Mouse (Mus musculus) intestine, embryonic 15.5 days (tissue): ENCODE measurements at regions not wholly inside any gene's neighbourhood (a gene's known extent, or its start where the extent isn't known, plus 50 kb on each side); places are given as distances from the start of the nearest gene placed in this dataset.

Experiments used
- ATAC-seq: fragments of 200-750 bp; cut with Nextera tagmentation; 2 replicates; pipeline ENCODE4 v1.8.0; 2017; ENCODE audit warnings: moderate TSS enrichment, moderate library complexity
- H3K27ac ChIP-seq: fragments of 300-500 bp; sonication (generic); 2 replicates; pipeline ENCODE4 v1.5.1; 2015; ENCODE audit warnings: mild to moderate bottlenecking, inconsistent platforms
- H3K27me3 ChIP-seq: fragments of 300-500 bp; sonication (generic); replicated peaks from 2 replicates; pipeline ENCODE4 v1.6.1; 2015; ENCODE audit warnings: inconsistent platforms
- H3K36me3 ChIP-seq: fragments of 300-500 bp; sonication (generic); 2 replicates; pipeline ENCODE4 v1.6.1; 2015; ENCODE audit warnings: inconsistent platforms
- H3K4me1 ChIP-seq: fragments of 300-500 bp; sonication (generic); replicated peaks from 2 replicates; pipeline ENCODE4 v1.6.1; 2015; ENCODE audit warnings: inconsistent platforms
- H3K4me2 ChIP-seq: fragments of 300-500 bp; sonication (generic); replicated peaks from 2 replicates; pipeline ENCODE4 v1.6.1; 2015; ENCODE audit warnings: mild to moderate bottlenecking, inconsistent platforms
- H3K4me3 ChIP-seq: fragments of 300-500 bp; sonication (generic); replicated peaks from 2 replicates; pipeline ENCODE4 v1.5.1; 2015; ENCODE audit warnings: inconsistent platforms
- H3K9ac ChIP-seq: fragments of 300-500 bp; sonication (generic); 2 replicates; pipeline ENCODE4 v1.6.1; 2015; ENCODE audit warnings: inconsistent platforms
- H3K9me3 ChIP-seq: fragments of 300-500 bp; sonication (generic); 2 replicates; pipeline ENCODE4 v1.6.1; 2016; ENCODE audit warnings: inconsistent platforms
- WGBS: fragments of 180-500 bp; shearing (Covaris S2); methylation state at CpG from one replicate; pipeline ENCODE4 v1.1.7; 2015; 5-methylcytosine and 5-hydroxymethylcytosine counted together

DNA sequence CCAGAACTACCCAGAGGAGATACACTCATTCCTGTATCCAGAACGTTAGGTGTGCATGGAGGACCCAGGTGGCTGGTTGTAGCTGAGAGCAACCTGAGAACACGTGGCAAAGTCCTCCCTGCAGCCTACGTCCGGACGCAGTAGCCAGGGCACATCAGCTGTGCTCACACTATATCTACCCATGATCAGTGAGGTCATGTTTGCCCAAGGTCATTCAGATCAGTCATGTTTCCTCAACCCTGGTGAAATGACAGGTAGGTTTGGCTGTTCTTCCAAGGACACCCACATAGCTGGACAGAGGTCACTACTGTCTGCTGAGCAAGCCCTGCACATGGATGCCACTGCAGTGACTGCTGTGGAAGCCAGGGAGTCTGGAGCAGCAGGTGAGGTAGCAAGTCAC is 109.8 kb upstream of the Irf2bp2 start:
- Histone ChIP-seq H3K9ac (no peak overlapping the region), H3K4me1 (peaks cover 13% of the 10 kb centered on the region), H3K9me3 (no peaks in the 10 kb centered on the region), H3K4me2 (no peak overlapping the region), H3K4me3 (no peak overlapping the region), H3K27me3 (no peaks in the 10 kb centered on the region), H3K36me3 (no peaks in the 10 kb centered on the region), H3K27ac (no peak overlapping the region)
- no peak for ATAC-seq
- 79% methylated on average over 5 of the region's 5 CpGs for WGBS

DNA sequence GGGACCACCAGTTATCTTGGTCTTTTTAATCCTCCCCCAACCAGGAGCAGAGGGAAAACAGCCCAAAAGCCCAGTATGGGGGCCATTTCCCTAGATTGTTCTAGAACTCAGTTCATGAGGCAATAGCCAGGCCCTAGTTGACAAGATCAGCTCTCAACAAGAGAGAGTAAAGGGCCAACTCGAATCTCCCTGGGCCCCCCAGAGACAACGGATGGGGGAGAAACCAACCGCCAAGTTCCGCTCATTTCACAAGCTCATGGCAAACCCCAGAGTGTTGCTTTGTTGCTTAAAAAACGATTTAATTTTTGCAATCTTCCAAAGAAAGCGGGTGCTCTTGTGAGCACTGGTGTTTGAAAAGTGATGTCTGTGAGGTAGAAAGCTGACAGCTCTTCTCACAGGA is 108.5 kb upstream of the Irf2bp2 start:
- no peaks in the 10 kb centered on the region for H3K27me3 ChIP-seq
- peaks cover 15% of the 10 kb centered on the region for H3K4me1 ChIP-seq
- H3K9me3 ChIP-seq, result no peaks in the 10 kb centered on the region
- H3K27ac ChIP-seq, result no peak overlapping the region
- H3K4me3 ChIP-seq, result no peak overlapping the region
- H3K36me3 ChIP-seq, result no peaks in the 10 kb centered on the region
- WGBS, result 86% methylated on average over 6 of the region's 6 CpGs
- ATAC-seq, result no peak
- no peak overlapping the region for H3K9ac ChIP-seq
- H3K4me2 ChIP-seq, result no peak overlapping the region

DNA sequence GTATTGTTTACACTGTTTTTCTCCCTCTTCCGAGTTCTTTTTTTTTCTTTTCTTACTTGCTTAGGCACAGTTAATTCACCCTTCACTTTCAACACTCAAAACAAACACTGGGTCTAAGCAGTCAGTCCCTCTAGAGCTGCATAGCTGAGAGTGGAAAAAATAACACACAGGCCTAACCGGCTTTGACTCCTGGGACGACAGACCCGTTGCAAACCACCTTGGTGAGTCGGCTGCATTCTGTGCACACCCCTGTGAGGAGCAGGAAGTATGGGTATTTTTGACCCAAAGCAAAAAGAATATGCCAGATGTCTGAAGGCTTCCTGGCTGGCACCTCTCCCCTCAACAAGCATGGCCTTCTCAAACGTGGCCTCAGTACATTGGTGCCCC is 105.6 kb upstream of the Irf2bp2 start:
- 13% methylated on average over 6 of the region's 6 CpGs for WGBS
- Histone ChIP-seq H3K4me3 (no peak overlapping the region), H3K4me2 (no peak overlapping the region), H3K4me1 (peaks cover 13% of the 10 kb centered on the region), H3K27ac (peak overlapping the region; percentile 38; the same call in 1 of the 2 replicates), H3K27me3 (no peaks in the 10 kb centered on the region), H3K9me3 (no peaks in the 10 kb centered on the region), H3K36me3 (no peaks in the 10 kb centered on the region), H3K9ac (no peak overlapping the region)
- ATAC-seq, result peak; percentile 31; the same call in 1 of the 2 replicates

DNA sequence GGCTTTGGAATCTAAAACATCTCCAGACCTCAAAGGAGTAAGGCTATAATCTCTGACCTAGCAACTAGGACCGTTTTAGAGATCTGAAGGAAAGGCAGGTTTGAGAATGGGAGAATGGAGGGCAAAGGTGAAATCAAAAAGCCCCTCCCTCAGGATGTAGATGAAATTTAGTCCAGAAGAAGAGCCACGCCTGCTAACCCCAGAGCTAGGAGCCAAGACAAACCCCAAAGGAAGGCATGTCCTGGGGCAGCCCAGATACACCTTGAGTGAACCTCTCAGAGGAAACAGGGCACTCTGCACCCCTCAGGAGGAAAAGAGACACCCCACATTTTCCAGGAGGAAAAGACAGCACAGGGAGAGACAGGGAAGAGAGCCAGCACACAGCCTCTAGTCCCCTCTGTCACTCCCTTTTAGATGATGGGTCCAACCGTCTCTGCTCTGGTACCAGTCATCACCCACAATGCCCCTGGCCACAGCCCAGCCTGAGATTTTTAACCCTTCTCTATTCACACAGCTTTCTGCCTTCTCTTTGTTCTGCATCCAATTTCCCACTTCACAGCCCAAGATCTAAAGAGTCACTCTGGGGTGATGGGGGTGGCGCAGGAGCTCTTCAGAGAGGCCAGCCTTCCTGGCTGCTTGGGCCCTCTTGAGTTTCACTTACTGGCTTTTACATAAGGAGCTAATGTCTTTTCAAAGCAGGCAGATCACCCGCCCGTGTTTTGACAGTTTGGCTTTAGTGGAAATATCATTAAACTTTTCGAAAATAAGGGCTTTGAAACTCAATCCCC is 105.0 kb upstream of the Irf2bp2 start:
- H3K9ac ChIP-seq, result no peak overlapping the region
- no peak overlapping the region for H3K4me2 ChIP-seq
- H3K4me1 ChIP-seq, result peaks cover 14% of the 10 kb centered on the region
- peak; percentile 52 for ATAC-seq
- no peaks in the 10 kb centered on the region for H3K27me3 ChIP-seq
- 34% methylated on average over 7 of the region's 7 CpGs for WGBS
- peak overlapping the region; percentile 38 for H3K27ac ChIP-seq
- no peaks in the 10 kb centered on the region for H3K9me3 ChIP-seq
- no peaks in the 10 kb centered on the region for H3K36me3 ChIP-seq
- H3K4me3 ChIP-seq, result no peak overlapping the region

DNA sequence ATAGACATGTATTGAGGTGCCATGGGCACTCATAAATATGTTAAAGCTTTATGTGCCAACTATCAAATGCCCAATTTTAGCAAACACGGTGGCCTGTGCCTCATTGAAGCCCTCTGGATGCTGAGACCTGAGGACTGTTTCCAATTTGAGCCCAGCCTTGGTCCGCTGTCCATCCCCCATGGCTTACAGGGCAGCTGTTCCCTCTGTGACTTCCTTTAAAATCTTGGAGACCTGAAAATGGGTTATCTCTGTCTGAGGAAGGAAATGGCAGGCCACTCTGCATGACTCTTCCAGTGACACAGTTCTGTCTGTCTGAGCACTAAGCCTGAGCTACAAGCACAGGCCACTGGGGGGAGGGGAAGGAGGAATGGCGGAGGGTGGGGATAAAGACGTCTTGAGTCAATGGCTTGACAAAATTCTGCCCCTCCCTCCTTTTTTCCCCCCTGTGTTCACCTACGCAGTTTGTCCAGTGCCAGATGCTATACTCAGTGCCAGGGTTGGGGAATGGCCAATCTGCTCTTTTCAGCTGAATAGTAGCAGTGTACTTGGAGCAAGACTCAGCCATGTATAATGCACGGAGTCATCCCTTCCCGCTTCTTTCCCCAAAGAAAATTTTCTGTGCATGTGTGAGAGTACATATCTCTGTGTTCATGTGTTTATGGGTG is 102.7 kb upstream of the Irf2bp2 start:
- Histone ChIP-seq H3K27ac (no peak overlapping the region), H3K9ac (no peak overlapping the region), H3K4me1 (peaks cover 20% of the 10 kb centered on the region), H3K27me3 (no peaks in the 10 kb centered on the region), H3K36me3 (no peaks in the 10 kb centered on the region), H3K4me3 (no peak overlapping the region), H3K4me2 (no peak overlapping the region), H3K9me3 (no peaks in the 10 kb centered on the region)
- no peak for ATAC-seq
- 86% methylated on average over 7 of the region's 7 CpGs for WGBS

DNA sequence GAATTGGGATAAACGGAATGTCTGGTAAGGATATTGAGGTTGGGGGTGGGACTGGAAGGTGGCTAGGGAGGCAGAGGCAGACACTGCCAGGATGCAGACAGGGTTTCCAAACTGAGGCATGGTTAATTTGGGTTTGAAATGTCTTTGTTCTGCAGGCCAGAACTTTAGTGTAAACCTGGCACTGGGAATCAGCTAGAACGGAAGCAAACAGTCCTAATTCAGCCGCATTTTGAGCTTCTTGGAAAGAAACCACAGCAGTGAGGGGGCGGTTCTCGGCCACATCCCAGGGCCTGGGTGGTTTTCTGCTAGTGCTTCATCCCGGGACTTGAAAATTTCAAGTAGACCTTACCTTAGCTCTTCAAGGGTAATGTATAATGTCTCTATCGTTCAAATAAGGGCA is 100.6 kb upstream of the Irf2bp2 start:
- H3K4me2 ChIP-seq, result no peak overlapping the region
- H3K9ac ChIP-seq, result no peak overlapping the region
- H3K36me3 ChIP-seq, result no peaks in the 10 kb centered on the region
- no peaks in the 10 kb centered on the region for H3K9me3 ChIP-seq
- H3K4me3 ChIP-seq, result no peak overlapping the region
- no peak for ATAC-seq
- no peaks in the 10 kb centered on the region for H3K27me3 ChIP-seq
- WGBS, result 54% methylated on average over 7 of the region's 7 CpGs
- peaks cover 20% of the 10 kb centered on the region for H3K4me1 ChIP-seq
- no peak overlapping the region for H3K27ac ChIP-seq

DNA sequence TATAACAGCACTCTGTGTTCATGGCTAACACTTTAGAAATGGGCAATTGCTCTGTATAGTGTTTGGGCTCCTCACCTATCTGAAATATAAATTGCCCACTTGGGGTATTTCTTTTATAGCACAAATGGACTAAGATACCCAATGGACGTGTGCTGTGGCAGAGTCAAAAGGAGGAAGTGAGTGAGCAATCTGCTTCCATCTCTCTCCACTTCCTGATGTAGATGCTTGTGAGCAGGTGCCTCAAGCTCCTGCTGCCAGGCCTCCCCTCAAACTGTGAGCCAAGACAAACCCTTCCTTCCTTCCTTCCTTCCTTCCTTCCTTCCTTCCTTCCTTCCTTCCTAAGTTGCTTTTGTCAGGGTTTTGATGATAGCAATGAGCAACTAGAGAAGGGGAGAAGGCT is 99.9 kb upstream of the Irf2bp2 start:
- no peak for ATAC-seq
- no peak overlapping the region for H3K9ac ChIP-seq
- H3K4me2 ChIP-seq, result no peak overlapping the region
- H3K4me1 ChIP-seq, result peaks cover 15% of the 10 kb centered on the region; the same call in 1 of the 2 replicates
- WGBS, result 71% methylated on average over 1 of the region's 1 CpGs
- no peak overlapping the region for H3K27ac ChIP-seq
- H3K9me3 ChIP-seq, result no peaks in the 10 kb centered on the region
- H3K4me3 ChIP-seq, result no peak overlapping the region
- H3K27me3 ChIP-seq, result no peaks in the 10 kb centered on the region
- H3K36me3 ChIP-seq, result no peaks in the 10 kb centered on the region

DNA sequence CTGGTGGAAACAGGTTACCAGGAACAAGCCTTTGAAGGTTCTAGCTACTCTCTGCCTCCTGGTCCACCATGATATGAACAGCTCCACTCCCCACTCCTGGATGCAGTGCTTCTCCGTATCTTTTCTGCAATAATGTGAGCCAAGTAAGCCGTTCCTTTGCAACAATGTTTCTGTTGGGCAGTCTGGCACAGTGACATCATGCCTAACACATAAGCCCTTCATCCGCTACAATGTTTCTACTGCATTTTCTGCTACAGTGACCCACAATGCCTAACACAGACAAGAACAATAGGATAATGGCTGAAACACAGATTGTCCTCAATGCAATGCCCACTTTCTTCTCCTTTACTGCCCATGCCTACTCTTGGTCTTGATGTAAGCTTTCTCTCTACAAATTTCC is 98.9 kb upstream of the Irf2bp2 start:
- 0 out of 2 replicates have a peak, but pooled peaks cover 12% of the 10 kb centered on the region for H3K4me1 ChIP-seq
- H3K36me3 ChIP-seq, result no peaks in the 10 kb centered on the region
- H3K4me3 ChIP-seq, result no peak overlapping the region
- no peaks in the 10 kb centered on the region for H3K9me3 ChIP-seq
- H3K9ac ChIP-seq, result no peak overlapping the region
- WGBS, result 86% methylated on average over 3 of the region's 3 CpGs
- no peaks in the 10 kb centered on the region for H3K27me3 ChIP-seq
- no peak overlapping the region for H3K4me2 ChIP-seq
- no peak overlapping the region for H3K27ac ChIP-seq
- no peak for ATAC-seq

DNA sequence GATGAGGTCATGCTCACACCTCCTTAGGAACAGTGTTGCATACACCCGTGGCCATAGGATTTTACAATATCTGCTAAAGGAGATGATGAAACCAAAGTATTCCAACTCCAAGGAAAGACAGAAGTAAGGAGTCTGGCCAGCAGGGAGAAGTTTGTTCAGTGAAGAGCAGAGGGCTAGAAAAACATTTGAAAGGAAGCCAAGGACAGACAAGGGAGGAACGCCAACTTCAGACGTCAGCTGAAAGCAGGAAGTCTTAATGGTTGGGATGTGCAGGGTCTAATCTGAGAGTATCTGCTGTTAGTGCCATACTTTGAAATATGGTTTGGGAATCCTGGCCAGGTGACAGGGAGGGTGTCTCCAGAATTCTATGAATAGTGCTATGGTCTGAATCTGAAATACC is 98.5 kb upstream of the Irf2bp2 start:
- Histone ChIP-seq H3K9ac (no peak overlapping the region), H3K4me1 (0 out of 2 replicates have a peak, but pooled peaks cover 12% of the 10 kb centered on the region), H3K4me3 (no peak overlapping the region), H3K27ac (no peak overlapping the region), H3K9me3 (no peaks in the 10 kb centered on the region), H3K4me2 (no peak overlapping the region), H3K36me3 (no peaks in the 10 kb centered on the region), H3K27me3 (no peaks in the 10 kb centered on the region)
- no peak for ATAC-seq
- WGBS, result 46% methylated on average over 3 of the region's 3 CpGs

DNA sequence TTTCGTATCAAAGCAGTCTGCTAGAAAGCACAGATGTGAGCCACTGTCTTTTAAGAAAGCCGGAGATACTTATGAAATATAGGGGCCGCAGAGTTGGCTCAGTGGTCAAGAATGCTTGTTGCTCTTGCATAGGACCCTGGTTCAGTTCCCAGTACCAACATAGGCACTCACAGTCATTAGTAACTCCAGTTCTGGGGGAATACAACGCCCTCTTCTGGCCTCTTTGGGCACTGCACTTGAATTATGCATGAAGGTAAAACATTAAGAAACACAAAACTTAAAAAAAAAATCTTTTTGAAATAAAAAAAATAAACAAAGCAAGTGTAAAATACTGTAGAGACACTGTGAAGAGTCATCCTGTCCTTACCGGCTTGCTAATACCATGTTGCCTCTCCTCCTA is 94.7 kb upstream of the Irf2bp2 start:
- Histone ChIP-seq H3K36me3 (no peaks in the 10 kb centered on the region), H3K9ac (no peak overlapping the region), H3K27me3 (no peaks in the 10 kb centered on the region), H3K4me2 (no peak overlapping the region), H3K4me3 (no peak overlapping the region), H3K9me3 (no peaks in the 10 kb centered on the region), H3K4me1 (0 out of 2 replicates have a peak, but pooled peaks cover 6% of the 10 kb centered on the region), H3K27ac (no peak overlapping the region)
- WGBS, result 74% methylated on average over 5 of the region's 5 CpGs
- no peak for ATAC-seq

DNA sequence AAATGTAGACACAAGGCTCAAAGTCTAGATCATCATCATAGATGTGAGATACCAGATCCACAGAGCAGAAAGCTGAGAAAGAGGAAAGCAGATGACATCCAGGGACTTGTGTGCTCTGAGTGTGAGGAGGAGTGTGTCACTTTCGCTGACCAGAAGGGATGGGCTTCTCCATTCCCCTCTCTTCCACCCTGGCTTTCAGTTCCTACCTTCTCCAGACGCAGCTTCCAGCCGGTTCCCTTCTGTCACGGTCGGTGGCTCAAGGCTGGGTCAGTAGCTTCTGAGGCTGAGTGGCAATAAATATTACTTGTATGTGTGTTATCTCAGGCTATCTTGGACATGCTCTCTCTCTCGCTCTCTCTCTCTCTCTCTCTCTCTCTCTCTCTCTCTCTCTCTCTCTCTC is 94.2 kb upstream of the Irf2bp2 start:
- H3K9ac ChIP-seq, result no peak overlapping the region
- no peak overlapping the region for H3K4me2 ChIP-seq
- H3K9me3 ChIP-seq, result no peaks in the 10 kb centered on the region
- no peaks in the 10 kb centered on the region for H3K27me3 ChIP-seq
- no peak overlapping the region for H3K4me3 ChIP-seq
- no peak overlapping the region for H3K27ac ChIP-seq
- WGBS, result 66% methylated on average over 6 of the region's 6 CpGs
- no peak for ATAC-seq
- 0 out of 2 replicates have a peak, but pooled peaks cover 6% of the 10 kb centered on the region for H3K4me1 ChIP-seq
- no peaks in the 10 kb centered on the region for H3K36me3 ChIP-seq

DNA sequence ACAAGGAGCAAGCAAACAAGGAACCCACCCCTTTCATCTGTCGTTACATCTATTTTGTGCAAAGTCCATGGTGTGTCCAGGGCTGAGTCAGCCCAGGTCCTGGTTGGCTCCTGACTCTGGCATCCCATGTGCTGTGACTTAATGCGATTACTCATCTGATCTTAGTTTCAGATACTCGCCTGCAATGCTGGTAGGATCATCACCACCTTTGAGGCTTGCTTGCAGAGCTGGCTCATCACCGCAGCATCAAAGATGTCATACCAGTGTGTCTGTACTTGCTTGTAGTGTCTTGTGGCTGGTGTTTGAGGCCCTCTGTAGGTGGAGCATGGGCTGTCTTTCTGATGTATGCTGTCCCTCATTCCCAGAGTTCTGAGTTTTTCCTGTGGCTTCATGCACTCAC is 93.0 kb upstream of the Irf2bp2 start:
- H3K4me1 ChIP-seq, result 0 out of 2 replicates have a peak, but pooled peaks cover 2% of the 10 kb centered on the region
- no peak overlapping the region for H3K27ac ChIP-seq
- no peaks in the 10 kb centered on the region for H3K36me3 ChIP-seq
- no peak overlapping the region for H3K4me2 ChIP-seq
- no peaks in the 10 kb centered on the region for H3K27me3 ChIP-seq
- whole genome bisulfite sequencing, result 77% methylated on average over 4 of the region's 4 CpGs
- no peaks in the 10 kb centered on the region for H3K9me3 ChIP-seq
- H3K9ac ChIP-seq, result no peak overlapping the region
- no peak overlapping the region for H3K4me3 ChIP-seq
- peak; percentile 41 for ATAC-seq

DNA sequence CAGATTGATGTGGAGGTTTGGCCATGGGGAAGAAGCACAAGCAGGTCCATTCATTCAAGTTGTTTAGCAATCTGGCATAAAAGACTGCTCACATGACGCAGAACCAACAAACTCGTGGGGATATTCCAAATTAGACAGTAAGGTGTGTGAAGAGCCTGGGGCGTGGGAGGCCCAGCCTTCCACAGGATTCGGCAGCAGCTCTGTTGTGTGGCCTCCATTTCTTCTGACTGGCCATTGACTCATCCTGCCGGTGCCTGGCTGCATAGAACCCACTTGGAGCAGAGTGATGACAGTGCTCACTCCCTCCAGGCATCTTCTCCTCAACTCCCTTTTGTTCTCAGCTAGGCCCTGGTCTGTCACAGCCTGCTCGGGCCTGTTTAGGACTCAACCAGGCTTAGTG is 91.6 kb upstream of the Irf2bp2 start:
- Histone ChIP-seq H3K9ac (no peak overlapping the region), H3K36me3 (no peaks in the 10 kb centered on the region), H3K27me3 (no peaks in the 10 kb centered on the region), H3K9me3 (no peaks in the 10 kb centered on the region), H3K4me1 (no peaks in the 10 kb centered on the region), H3K27ac (no peak overlapping the region), H3K4me2 (no peak overlapping the region), H3K4me3 (no peak overlapping the region)
- ATAC-seq, result no peak
- 83% methylated on average over 6 of the region's 6 CpGs for WGBS
